Mouse (Mus musculus): ENCODE measurements around the gene Rptn. TPM values are rescaled to one million over a fixed set of nuclear protein-coding genes. Genes with fewer than 3 reads are reported as not detected.

The Rptn gene
- not detected in 2 replicates for polyA plus RNA-seq (2012; rRNA removed)

DNA sequence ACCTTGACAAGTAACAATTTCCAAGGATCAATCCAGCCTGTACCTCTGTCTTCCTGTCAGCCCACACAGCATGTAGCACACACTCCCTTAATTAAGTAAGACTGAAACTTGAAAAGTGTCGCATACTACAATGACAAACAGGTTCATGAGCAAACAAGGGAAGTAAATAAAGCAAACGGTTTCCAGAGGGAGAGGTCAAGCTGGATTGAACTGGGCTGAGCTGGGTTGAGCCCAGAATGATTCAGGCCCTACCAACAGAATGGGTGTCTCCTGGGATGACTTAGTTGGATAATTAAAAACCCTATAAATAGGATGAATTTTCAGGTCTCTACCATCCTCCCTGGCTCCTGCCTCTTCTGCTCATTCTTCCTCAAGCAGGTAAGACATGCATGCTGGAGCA lies at the start of gene Rptn:
Gene Rptn (plus strand): TSS at position 334 of the 400 bp plus-strand sequence.
- no peak for DNase-seq (ENCODE audit: low read depth)
- no peak for TF ChIP-seq CTCF (IDR thresholded peaks at IDR 0.05; ENCODE audit: borderline replicate concordance, extremely low read depth, insufficient read depth, insufficient read length)
- no peak for TF ChIP-seq POLR2A (IDR thresholded peaks at IDR 0.05; ENCODE audit: borderline replicate concordance, extremely low read depth, insufficient read depth, insufficient read length, poor library complexity, severe bottlenecking)

DNA sequence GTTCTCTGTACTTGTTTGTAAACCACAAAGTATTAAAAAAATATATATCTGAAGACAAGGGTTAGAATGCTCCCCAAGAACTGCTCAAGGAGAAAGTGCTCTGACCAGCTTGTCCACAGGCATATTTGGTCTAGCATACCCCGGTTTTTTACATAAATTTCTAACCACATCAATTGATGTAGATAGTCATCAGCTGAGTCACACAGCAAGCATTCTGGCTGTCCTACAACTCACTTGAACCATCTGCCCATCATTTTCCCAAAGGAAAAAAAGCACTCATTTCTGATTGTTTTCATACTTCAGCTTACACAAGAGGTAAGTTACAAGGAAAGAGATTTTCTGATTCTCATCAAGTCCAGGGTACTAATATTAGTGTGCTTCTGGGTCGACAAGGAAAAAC lies 46.6 kb upstream of the Rptn start:
- DNase-seq (ENCODE audit: low read depth): no peak
- no peak for TF ChIP-seq CTCF (IDR thresholded peaks at IDR 0.05; ENCODE audit: borderline replicate concordance, extremely low read depth, insufficient read depth, insufficient read length)
- no peak for TF ChIP-seq POLR2A (IDR thresholded peaks at IDR 0.05; ENCODE audit: borderline replicate concordance, extremely low read depth, insufficient read depth, insufficient read length, poor library complexity, severe bottlenecking)

GRCm38 (mm10) chr3:93360045-93360444 lies 33.5 kb upstream of the Rptn start:
- TF ChIP-seq CTCF (IDR thresholded peaks at IDR 0.05; ENCODE audit: borderline replicate concordance, extremely low read depth, insufficient read depth, insufficient read length): peak; percentile 70
- TF ChIP-seq POLR2A (IDR thresholded peaks at IDR 0.05; ENCODE audit: borderline replicate concordance, extremely low read depth, insufficient read depth, insufficient read length, poor library complexity, severe bottlenecking): no peak
- peak; percentile 52 for DNase-seq (ENCODE audit: low read depth)

DNA sequence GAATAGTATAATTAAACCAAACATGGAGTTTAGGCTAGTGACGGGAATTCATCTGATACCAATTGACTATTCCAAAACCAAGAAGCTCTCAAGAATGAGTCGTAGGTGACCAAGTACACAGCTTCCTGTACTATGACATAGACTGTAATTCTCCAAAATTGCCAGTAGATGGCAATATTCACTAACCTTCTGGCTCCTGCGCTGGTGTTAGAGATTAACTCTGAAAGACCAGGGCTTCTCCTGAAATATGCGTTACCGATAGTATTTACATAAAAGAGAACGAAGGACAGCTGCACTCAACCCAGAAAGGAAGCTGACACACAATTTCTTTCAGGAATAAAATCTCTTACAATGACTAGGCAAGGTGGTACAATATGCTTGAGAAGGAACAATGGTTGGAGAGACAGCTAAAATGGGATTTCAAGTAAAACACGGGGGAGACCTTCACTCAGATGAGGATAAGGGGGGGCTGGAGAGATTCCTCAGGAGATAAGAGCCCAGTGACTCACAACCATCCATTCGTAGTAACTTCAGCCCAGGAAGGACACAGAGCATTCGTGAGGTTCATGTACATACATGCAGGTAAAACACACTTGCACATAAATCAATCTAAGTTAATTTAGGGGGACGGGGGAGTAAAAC lies 31.4 kb upstream of the Rptn start:
- TF ChIP-seq POLR2A (IDR thresholded peaks at IDR 0.05; ENCODE audit: borderline replicate concordance, extremely low read depth, insufficient read depth, insufficient read length, poor library complexity, severe bottlenecking) (no peak), CTCF (IDR thresholded peaks at IDR 0.05; ENCODE audit: borderline replicate concordance, extremely low read depth, insufficient read depth, insufficient read length) (peak; percentile 50; the same call in 1 of the 2 replicates)
- peak; percentile 84 for DNase-seq (ENCODE audit: low read depth)

GRCm38 (mm10) chr3:93366966-93367575 lies 26.4 kb upstream of the Rptn start:
- no peak for DNase-seq (ENCODE audit: low read depth)
- no peak for TF ChIP-seq POLR2A (IDR thresholded peaks at IDR 0.05; ENCODE audit: borderline replicate concordance, extremely low read depth, insufficient read depth, insufficient read length, poor library complexity, severe bottlenecking)

DNA sequence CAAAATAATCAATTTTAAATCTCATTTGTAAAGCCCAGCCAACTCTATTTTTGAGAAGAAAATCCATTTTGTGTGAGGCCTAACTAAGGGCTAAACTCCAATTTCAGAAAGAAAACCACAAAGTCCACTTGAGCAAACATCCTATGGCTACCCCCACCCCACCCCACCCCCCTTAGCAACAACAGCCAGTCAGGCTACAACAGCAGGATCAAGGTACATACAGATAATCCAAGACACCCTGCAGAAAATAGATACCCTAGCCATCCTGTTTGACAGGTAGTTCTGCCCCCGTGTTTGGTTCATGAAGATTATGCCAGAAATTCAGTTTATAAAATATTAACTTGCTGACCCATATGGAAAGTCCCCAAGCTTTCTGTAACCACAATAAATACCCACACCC lies 25.3 kb upstream of the Rptn start:
- DNase-seq (ENCODE audit: low read depth): no peak
- TF ChIP-seq CTCF (IDR thresholded peaks at IDR 0.05; ENCODE audit: borderline replicate concordance, extremely low read depth, insufficient read depth, insufficient read length) (no peak), POLR2A (IDR thresholded peaks at IDR 0.05; ENCODE audit: borderline replicate concordance, extremely low read depth, insufficient read depth, insufficient read length, poor library complexity, severe bottlenecking) (no peak)

DNA sequence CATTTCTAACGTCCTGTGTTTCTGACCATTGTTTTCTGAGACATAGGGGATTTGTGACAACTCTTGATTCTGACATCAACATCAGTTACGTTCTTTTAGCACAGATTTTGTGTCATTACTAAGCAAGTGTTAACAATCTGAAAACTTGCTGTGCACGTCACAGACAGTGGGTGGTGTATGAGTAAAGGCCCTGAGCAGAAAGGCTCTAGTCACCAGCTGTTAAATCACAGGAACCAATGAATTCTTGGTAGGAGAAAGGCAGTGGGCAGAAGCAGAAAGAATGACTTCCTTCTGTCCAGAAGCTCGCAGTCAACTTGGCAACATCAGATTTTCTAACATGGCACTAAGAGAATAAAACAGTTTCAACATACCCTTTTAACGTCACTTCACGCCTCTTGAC lies 20.1 kb upstream of the Rptn start:
- TF ChIP-seq POLR2A (IDR thresholded peaks at IDR 0.05; ENCODE audit: borderline replicate concordance, extremely low read depth, insufficient read depth, insufficient read length, poor library complexity, severe bottlenecking) (no peak), CTCF (IDR thresholded peaks at IDR 0.05; ENCODE audit: borderline replicate concordance, extremely low read depth, insufficient read depth, insufficient read length) (no peak)
- no peak for DNase-seq (ENCODE audit: low read depth)

GRCm38 (mm10) chr3:93375196-93375595 lies 18.3 kb upstream of the Rptn start:
- TF ChIP-seq POLR2A (IDR thresholded peaks at IDR 0.05; ENCODE audit: borderline replicate concordance, extremely low read depth, insufficient read depth, insufficient read length, poor library complexity, severe bottlenecking) (no peak), CTCF (IDR thresholded peaks at IDR 0.05; ENCODE audit: borderline replicate concordance, extremely low read depth, insufficient read depth, insufficient read length) (no peak)
- DNase-seq (ENCODE audit: low read depth): no peak

DNA sequence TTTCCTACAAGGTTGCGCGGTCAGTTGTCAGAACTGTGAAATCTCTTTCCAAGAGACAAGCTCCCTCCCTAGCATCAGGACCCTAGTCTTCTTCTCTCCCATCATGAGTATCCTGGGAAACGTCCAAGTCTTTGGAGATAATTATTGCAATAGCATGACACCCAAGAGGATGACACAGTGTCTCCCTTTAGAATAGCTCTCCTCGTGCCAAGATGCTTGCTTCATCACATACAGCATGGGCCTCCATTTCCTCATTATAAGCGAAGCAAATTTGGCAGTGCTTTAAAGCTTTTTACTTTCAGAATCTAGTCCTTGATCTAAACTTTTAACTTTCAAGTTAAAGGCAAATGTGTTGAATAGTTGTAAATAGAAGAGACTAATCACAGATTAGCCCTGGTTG lies 17.9 kb upstream of the Rptn start:
- DNase-seq (ENCODE audit: low read depth): no peak
- TF ChIP-seq POLR2A (IDR thresholded peaks at IDR 0.05; ENCODE audit: borderline replicate concordance, extremely low read depth, insufficient read depth, insufficient read length, poor library complexity, severe bottlenecking): no peak
- no peak for TF ChIP-seq CTCF (IDR thresholded peaks at IDR 0.05; ENCODE audit: borderline replicate concordance, extremely low read depth, insufficient read depth, insufficient read length)

GRCm38 (mm10) chr3:93378146-93378545 lies 15.4 kb upstream of the Rptn start:
- no peak for DNase-seq (ENCODE audit: low read depth)
- TF ChIP-seq CTCF (IDR thresholded peaks at IDR 0.05; ENCODE audit: borderline replicate concordance, extremely low read depth, insufficient read depth, insufficient read length) (no peak), POLR2A (IDR thresholded peaks at IDR 0.05; ENCODE audit: borderline replicate concordance, extremely low read depth, insufficient read depth, insufficient read length, poor library complexity, severe bottlenecking) (no peak)

DNA sequence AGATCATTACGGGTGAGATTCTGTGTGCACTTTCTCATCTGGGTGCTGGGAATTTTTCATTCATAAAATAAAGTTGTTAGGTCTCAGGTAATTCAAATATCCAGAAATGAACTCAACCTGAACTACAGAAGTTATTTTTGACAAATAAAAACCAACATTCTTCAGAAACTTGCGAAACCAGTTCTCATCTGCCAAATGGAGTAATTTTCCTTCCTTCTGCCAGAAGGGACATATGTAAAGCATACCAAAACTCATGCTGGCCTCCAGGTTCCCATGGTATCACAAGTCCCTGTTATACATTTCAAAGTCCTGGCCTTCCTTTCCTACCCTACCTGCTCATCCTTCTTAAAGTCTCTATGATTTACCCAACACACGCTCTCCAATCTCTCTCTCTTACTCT lies 10.4 kb downstream of the Rptn start:
- TF ChIP-seq POLR2A (IDR thresholded peaks at IDR 0.05; ENCODE audit: borderline replicate concordance, extremely low read depth, insufficient read depth, insufficient read length, poor library complexity, severe bottlenecking) (no peak), CTCF (IDR thresholded peaks at IDR 0.05; ENCODE audit: borderline replicate concordance, extremely low read depth, insufficient read depth, insufficient read length) (no peak)
- DNase-seq (ENCODE audit: low read depth): no peak

DNA sequence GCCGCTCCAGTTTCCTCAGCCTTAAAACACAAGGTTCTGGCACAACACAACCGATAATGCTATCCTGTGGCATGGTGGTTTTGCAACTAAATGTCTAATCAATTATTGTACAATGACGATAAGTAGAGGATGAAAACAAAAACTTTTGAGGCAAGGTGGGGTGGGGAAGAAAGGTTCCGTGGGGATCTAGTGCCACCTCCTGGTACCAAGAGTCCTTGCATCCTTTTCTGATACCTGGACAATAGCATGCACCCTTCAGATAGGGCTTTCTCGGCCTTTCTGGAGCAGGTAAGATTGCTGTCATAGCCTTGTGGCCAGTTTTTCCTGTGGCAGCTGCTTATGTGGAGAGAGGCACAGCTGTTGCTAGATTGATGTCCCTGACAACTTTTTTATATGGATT lies 13.5 kb downstream of the Rptn start:
- peak; percentile 35 for DNase-seq (ENCODE audit: low read depth)
- TF ChIP-seq POLR2A (IDR thresholded peaks at IDR 0.05; ENCODE audit: borderline replicate concordance, extremely low read depth, insufficient read depth, insufficient read length, poor library complexity, severe bottlenecking) (no peak), CTCF (IDR thresholded peaks at IDR 0.05; ENCODE audit: borderline replicate concordance, extremely low read depth, insufficient read depth, insufficient read length) (peak; percentile 73; the same call in 1 of the 2 replicates)

All from brain, embryonic 14.5 days (tissue).